Mouse (Mus musculus): Measurements from ENCODE around the gene Plekho2.

Gene Plekho2

DNA sequence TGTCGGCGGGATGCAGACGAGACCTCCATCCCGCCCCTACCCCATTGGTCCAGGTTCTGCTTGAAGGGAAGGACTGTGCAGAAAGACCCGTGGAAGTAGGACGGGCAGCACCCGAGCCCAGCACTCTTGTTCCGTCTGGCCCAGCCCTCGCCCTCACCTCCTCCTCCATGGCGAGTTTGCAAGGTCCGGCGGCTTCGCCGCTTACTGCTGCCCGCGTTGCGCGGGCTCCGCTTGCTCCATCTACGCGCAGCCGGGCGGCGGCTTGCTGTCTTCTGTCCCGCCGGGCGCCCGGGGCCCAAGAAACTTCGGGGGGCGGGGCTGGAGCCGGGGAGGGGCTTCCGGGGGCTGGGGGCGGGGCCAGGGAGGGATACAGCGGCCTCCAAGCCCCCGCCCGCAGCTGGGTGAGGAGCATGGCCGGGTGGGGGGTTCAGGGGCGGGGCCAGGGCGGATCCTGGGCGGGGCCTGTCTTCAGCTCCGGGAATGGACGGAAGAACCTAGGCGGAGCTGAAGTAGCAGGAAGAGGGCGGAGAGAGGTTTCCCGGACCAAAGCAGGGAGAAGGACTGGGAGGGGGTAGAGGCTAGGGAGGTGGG, at the start of gene Plekho2:
TSS of gene Plekho2 (minus strand) at position 260 of the 591 bp plus-strand sequence.
- DNase-seq (ENCODE audit: low spot score): peak; percentile 93

DNA sequence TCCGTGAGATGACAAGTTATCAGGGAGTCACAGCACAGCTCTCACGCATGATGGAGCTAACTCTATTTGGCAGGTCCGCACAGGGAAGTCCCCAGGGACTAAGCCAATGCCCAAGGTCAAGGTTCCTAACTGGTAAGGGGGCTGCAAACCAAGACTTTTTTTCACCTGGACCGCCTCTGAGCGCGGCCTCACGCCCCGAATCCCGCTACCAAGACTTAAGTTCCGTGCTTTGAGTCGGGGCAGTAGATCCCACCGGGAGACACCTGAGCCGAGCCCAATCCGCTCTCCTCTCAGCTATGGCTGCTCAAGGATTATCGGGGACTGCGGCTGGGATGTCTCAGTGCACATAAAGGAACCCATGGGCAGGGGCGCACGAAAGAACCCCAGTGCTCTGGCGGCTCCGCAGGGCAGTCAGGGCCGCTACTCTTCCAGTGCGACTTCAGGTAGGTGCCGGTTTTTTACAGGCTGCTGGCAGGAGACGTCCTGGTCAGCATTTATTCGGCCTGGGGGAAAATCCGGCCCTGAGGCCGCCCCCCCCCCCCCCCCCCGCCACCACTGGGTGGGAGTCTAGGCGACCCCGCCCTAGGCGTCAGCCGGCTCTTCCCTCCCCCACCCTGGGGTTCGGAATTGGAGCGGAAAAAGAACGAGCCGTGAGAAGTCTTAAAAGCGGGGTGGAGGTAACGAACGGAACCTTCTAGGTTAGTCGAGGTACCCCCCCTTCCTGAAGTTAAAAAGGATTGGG, 49.4 kb upstream of the Plekho2 start, which contains the start of gene Rbpms2:
TSS of gene Rbpms2 (plus strand) at position 624 of the 742 bp plus-strand sequence.
- no peak for DNase-seq (ENCODE audit: low spot score)

DNA sequence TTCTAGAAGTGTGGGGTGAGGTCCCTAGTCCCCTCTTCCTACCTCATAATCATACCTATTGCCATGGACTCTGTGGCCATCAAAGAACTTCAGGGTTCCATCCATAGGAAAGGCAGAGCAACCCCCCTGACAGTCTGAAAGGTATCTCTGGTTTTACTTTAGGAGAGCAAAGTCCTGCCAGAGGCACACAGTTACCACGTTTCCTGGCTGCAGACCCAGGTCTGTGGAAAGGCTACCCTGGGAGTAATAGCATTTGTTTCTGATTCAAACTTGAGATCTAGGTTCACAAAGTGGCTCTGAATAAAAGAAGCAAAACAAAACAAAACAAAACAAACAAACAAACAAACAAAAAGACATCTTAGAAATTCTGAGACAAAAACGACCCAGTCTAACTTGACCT, 44.4 kb upstream of the Plekho2 start:
- DNase-seq (ENCODE audit: low spot score): no peak

DNA sequence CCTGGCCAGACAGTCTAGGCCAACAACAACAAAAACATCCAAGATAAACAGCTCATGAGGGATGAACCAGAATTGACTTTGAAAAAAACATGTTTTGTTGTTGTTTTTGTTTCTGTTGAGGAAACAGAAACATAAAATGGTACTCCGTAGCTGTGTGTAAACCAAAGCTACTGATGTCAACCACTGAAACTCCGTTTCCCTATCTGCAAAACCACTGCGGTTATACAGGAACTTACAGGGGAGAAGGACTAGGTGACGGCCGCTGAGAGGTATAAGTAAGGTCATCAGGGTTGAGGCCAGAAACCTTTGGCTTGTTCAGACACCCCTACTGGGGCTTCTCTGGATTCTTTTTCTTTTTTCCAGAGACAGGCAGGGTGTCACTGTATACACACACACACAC, 43.0 kb upstream of the Plekho2 start:
- DNase-seq (ENCODE audit: low spot score): no peak

DNA sequence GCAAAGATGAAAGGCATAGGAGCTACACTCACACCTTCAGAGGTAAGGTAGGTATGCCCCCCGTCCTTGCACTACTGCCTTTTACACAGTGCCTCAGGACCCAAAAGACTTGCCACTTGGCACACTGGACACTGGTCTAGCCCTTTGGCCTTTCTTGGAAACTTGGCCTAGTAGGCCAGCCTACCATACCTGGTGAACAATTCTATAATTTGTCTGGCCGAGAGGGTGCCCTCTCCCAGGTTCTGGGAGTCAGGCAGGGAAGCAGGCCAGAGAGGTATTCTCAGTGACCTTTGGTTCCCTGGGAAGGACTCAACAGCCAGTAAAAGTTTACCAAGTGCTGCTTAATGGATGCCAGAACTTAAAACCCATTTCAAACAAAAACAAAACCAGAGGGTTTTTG, 41.8 kb upstream of the Plekho2 start:
- DNase-seq (ENCODE audit: low spot score): no peak

DNA sequence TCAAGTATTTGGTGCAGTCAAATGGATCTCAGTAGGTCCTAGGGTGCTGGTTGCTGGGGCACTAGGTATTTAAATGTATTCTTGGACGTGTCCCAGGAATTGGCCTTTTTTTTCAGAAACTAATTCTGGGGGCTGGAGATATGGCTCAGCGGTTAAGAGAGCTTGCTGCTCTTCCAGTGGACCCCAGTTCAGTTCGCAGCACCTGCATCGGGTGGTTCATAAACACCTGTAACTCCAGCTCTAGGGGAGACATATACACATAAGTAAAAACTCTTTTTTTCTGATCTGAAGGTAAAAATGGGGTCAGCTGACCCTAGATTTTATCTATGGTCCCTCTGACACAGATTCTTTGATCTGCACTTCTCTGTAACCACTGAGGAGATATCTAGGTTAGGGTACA, 41.4 kb upstream of the Plekho2 start:
- DNase-seq (ENCODE audit: low spot score): no peak

DNA sequence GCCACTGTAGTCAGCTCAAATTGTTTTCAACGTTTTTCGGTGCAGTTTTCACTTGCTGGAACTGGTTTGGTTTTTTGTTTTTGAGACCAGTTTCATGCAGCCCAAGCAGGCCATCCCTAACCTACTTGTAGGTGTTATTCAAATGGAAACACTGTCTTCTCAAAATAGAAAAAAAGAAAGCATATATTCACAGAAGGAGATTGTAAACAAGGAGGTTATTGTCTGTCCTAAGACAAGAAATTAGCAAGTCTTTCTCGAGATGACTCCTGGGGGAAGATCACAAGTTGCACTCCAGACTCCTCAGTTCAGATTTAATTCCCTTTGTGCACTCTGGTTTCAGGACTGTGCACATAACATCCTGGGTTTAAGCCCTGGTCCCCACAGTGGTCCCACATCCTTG, 39.5 kb upstream of the Plekho2 start:
- DNase-seq (ENCODE audit: low spot score): no peak

DNA sequence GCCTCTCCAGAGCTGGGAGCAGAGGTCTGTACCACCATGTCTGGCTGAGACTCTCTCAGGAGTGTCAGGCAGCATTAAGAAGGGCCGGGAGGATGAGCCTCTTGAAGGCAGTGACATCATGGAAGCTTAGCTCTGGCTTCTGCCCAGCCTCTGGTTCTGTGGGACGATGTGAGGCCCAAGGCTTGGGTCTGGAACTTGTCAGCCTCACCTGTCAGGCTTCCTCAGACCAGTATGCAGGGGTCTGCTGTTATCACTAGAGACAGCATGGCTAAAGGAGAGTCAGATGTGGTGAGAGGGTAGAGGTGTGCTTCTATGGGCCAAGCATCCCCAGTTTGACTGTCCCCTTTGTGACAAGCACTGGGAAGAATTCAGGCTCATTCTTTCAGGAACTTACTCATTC, 33.3 kb upstream of the Plekho2 start:
- no peak for DNase-seq (ENCODE audit: low spot score)

DNA sequence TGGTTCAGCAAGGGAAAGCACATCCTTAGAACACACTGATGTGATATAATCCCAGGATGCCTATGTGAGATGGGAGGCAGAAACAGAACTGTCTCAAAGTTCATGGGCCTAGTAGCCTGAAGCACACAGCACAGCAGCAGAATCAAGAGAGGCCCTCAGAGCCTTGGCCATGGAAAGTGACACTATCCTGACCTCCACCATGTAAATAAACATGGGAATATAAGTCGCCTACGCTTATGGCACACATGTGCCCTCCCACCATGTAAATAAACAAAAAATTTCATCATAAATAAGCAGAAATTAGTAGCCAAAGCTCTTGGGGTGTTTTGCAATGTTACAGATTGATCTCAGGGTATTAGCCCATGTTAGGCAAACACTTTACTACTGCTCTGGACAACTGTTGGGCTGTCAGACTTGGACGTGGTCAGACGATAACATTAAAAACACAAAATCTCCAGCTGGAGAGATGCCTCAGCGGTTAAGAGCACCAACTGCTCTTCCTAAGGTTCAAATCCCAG, 32.2 kb upstream of the Plekho2 start:
- no peak for DNase-seq (ENCODE audit: low spot score)

DNA sequence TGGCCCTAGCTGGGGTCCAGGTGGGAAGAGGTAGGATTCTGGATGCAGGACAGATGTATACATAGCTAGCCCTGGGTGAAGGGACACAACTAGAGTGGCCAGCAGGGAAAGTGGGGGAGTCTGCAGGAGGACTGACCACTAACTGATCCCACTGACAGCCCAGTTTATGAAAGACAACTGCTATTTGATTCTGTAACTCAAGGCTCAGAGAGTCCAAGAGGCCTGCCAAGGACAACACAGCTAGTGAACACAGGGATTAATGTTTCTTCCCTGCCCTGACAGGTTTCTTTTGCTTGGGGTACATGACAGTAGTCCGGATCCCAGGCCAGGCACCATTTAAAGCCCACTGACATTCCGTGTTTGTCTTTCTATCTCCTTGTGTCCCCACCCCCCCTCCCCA, 27.3 kb upstream of the Plekho2 start:
- DNase-seq (ENCODE audit: low spot score): no peak

DNA sequence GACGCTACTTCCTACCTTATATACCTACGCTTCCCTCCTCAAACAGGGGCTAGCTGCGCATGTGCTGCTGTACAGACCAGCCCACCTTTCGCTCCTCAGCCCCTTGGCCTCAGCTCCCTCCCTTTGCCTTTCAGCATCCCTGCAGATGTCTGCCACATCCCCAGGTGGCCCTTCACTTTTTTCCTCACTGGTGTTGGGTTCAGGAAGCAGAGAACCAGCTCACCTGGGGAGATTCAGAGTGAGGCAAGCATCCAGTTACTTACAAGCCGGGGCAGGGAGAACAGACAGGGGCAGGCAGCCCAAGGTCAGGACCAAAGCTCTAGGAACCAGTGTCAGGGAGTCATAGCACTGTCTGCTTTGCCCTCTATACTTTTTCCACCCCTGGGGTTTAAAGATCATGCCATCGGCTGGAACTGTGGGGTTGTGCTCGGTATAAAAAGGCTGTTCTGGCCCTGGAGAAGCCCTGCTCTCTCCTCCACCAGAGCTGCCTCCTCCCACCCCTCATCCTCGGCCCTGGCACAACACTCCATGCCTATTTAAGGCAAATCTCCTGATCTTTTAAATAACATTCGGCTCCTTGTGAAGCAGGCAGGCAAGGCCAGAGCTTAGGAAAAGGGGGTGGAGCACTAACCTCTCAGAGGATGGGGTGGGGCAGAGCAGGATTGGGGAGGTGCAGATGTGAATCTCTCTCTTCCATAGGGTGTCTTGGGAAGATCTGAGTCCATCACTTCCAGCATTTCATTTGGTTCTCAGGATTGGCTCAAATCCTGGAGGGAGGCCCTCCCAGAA, 26.7 kb upstream of the Plekho2 start:
- DNase-seq (ENCODE audit: low spot score): peak; percentile 69

DNA sequence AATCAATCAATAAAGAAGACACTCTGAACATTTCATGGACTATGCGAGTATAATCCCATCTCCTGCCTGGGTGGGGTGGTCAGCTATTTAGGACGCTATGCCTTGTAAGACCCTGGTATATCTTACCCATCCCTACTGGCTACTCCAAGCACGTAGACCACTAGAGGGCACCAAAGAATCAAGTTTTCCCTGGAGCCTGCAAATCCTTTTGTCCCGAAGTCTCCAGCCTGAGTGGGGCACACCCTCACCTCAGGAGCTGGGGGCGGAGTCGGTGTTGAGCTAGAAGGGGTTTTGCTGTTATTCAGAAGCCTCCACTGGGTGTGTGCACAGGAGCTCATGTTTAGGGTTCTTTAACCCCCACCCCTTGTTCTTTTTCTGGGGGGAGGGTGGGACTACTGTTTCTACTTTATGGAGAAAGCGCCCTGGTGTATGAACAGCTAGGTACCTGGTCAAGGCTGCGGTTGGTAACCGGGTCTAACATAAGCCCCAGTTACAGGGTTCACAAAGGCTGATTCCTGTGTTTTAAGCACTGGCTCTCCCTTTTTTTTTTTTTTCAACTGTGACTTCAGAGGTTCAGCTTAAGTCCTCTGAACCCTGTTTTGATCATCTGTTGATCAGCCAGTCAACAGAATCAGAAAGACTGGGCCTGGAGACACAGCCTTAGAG, 25.8 kb upstream of the Plekho2 start:
- DNase-seq (ENCODE audit: low spot score): peak; percentile 66

DNA sequence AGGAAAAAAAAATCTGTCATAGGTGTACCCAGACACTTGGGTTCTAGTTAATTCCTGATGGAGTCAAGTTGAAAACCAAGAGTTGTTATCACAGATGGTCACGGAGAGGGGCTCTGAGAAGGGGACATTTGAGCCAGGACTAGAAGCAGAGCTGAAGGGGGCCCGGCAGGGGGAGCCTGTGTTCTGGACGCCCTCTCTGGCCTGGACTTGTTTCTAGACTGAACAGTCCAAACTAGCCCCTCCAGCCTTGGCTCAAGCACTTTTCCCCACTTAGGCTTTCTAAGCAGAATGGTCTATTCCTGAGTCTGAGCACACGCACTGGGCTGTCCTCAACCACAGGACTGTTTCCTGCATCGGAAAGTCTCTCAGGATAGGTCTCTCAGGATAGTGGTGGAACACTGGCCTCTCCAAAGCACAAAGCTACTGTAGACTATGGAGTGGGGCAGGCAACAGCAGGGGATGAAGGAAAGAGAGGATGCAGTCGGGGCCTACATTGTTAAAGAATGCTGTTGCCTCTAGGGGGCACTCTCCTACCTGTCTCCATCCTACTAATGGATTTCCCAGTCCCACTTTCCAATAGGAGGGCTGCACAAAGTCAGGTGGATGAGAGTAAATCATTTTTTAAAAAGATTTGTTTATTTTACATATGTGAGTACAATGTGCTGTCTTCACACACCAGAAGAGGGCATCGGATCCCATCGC, 23.7 kb upstream of the Plekho2 start:
- DNase-seq (ENCODE audit: low spot score): no peak

DNA sequence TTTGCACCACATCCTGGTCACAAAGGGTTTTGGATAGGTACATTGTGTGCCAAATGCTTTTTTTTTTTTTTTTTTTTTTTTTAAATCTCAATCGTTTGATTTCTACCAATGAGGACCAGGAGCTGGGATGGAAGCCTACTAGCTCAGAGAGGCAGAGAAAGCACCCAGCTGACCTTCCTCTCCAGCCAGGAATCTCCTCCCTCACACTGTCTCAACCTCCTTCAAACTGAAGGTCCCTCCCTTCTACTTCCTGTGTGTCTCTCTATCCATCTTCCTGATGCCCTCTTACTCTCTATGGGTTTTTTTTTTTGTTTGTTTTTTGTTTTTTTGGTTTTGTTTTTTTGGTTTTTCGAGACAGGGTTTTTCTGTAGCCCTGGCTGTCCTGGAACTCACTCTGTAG, 21.1 kb upstream of the Plekho2 start:
- no peak for DNase-seq (ENCODE audit: low spot score)

DNA sequence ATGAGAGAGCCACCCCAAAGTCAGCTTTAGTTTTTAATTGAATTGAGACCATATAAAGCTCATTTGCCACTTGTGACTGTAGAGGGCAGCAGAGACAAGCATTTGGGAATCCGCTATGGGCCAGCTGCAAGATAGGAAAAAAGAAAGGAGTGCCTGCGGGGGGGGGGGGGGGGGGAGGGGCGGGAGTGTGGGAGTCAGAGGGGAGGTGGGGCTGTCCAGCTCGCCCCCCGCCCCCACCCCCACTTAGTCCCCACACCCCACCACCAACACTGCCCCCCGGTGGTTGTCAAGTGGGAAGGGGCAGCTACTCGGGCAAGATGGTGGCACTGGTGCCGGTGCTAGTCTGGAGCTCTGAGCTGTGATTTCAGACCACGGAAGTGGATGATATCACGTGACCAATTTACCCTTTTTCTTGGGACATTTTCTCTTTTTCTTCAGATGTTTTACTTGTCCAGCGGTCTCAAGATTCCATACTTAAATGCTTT, 19.0 kb upstream of the Plekho2 start:
- no peak for DNase-seq (ENCODE audit: low spot score)

DNA sequence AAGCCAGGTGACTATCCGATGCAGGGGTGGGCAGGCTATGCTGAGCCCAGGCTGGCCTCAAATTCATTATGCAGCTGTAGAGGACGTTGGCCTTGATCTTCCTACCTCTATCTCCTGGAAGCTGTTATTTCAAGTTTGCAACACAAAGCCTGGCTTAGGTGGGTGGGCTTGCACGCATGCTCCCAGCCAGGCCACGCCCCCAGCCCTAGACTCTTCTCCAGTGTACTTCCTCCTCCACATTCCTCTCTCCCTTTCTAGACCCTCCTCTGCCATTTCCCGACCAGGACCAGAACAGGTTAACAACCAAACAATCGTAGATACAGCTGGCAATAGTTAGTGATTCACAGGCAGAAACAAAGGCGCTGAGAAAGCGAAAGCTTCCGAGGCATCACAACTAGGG, 13.8 kb upstream of the Plekho2 start:
- DNase-seq (ENCODE audit: low spot score): no peak

DNA sequence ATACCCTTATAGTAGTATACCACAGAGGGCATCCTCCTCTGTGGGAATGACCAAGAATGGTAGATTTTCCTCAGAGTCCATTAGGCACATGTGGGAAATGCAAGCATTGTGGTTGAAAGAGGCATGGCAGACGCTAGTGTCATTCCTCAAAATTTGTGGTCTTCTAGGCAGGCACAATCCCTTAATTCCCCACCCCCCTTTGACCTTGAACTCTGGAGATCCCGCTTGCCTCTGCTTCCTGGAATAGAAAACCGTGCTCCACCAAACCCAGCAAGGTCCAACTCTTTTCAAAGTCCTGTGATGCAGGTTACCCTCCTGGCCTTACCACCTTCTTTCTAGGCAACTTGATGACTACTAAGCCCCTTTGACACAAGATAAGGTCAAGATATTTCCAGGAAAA, 12.9 kb upstream of the Plekho2 start:
- DNase-seq (ENCODE audit: low spot score): no peak

DNA sequence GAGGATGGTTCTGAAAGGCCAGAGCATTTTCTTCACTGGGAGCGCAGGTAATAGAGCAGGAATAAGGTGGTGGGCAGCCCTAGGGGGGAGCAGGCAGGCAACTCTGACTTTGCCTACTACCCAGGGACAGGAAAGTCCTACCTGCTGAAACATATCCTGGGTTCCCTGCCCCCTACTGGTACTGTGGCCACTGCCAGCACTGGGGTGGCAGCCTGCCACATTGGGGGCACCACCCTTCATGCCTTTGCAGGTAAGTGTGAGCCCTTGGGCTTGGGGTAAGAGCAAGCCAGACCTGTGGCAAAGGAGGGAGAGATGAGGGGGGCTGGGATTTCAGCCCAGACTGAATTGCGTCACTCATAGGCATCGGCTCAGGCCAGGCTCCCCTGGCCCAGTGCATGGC, 9.3 kb upstream of the Plekho2 start:
- DNase-seq (ENCODE audit: low spot score): no peak

DNA sequence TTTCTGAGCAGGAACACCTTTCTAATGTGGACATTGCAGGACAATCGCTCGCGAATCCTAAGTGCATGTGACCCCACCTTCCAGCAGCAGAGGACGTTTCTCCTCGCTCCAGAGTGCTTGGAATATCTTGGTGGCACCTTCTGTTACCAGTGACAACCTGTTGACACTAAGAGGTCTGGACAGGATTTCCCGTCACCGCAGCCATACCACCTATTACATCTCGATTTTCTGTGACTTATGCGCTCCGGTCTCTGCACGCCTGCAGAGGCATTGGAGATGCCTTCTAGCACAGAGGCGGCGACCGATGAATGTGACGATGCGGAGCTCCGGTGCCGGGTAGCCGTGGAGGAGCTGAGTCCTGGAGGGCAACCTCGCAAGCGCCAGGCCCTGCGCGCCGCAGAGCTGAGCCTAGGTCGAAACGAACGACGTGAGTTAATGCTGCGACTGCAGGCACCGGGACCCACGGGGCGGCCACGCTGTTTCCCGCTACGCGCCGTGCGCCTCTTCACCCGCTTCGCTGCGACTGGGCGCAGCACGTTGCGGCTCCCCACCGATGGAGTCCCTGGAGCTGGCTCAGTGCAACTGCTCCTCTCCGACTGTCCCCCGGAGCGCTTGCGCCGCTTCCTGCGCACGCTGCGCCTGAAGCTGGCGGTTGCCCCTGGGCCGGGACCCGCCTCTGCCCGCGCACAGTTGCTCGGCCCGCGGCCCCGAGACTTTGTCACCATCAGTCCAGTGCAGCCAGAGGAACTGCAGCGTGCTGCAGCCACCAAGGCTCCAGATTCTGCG, 7.9 kb upstream of the Plekho2 start:
- no peak for DNase-seq (ENCODE audit: low spot score)

DNA sequence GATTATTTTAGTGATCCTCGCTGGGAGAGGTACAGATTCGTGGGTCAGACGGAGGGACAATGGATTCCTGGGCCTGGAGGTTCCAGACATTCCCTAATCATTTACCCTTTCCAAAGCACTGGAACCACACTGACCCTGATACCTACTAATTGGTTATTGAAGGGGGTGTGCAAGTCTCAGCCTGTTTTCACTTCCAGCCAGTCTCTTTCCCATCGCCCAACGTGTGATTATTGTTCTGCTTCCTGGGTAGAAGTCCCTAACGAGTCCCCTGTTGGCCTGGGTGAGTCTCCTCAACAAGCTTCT, 7.4 kb upstream of the Plekho2 start:
- no peak for DNase-seq (ENCODE audit: low spot score)

Measured in ovary, adult 18-20 months (tissue).